Mouse (Mus musculus) liver, adult 2 months (tissue): Measurements from ENCODE around the gene S1pr4. TPM values are rescaled to one million over a fixed set of nuclear protein-coding genes. Genes with fewer than 3 reads are reported as not detected.

Source experiments
- DNase-seq: peaks from one replicate; pipeline ENCODE4 v3.0.0-alpha.2; 2011; ENCODE audit warnings: low read depth, low spot score; ENCODE audit errors: extremely low read depth
- H3K27ac ChIP-seq: fragments of 200-500 bp; replicated peaks from 2 replicates; pipeline ENCODE4 v1.5.1; 2012; ENCODE audit warnings: low read depth, mild to moderate bottlenecking, control low read depth, inconsistent platforms, low read length; ENCODE audit not compliant: insufficient read depth
- H3K27me3 ChIP-seq: fragments of 200-500 bp; 2 replicates; pipeline ENCODE4 v1.6.1; 2012; ENCODE audit warnings: mild to moderate bottlenecking, moderate library complexity, low read length, inconsistent platforms; ENCODE audit not compliant: control insufficient read depth, insufficient read depth
- H3K36me3 ChIP-seq: fragments of 200-500 bp; 2 replicates; pipeline ENCODE4 v1.6.1; 2012; ENCODE audit warnings: low read length, inconsistent platforms; ENCODE audit not compliant: control insufficient read depth, insufficient read depth
- H3K4me1 ChIP-seq: fragments of 200-500 bp; 2 replicates; pipeline ENCODE4 v1.6.1; 2011; ENCODE audit warnings: low read length; ENCODE audit not compliant: control insufficient read depth, insufficient read depth
- H3K4me3 ChIP-seq: fragments of 200-500 bp; 2 replicates; pipeline ENCODE4 v1.5.1; 2011; ENCODE audit warnings: low read depth, mild to moderate bottlenecking, control low read depth, low read length, moderate library complexity; ENCODE audit not compliant: insufficient read depth
- H3K79me2 ChIP-seq: fragments of 200-500 bp; 2 replicates; pipeline ENCODE4 v1.6.1; 2012; ENCODE audit warnings: inconsistent platforms, mild to moderate bottlenecking, low read length, moderate library complexity; ENCODE audit not compliant: control insufficient read depth, insufficient read depth
- H3K9ac ChIP-seq: fragments of 200-500 bp; 2 replicates; pipeline ENCODE4 v1.6.1; 2012; ENCODE audit warnings: low read depth, mild to moderate bottlenecking, control low read depth, inconsistent platforms, low read length
- CTCF ChIP-seq: fragments of 200-500 bp; IDR thresholded peaks from 2 replicates; pipeline ENCODE4 v1.5.1; 2011; ENCODE audit warnings: low read depth, low read length, control low read depth
- POLR2A ChIP-seq: fragments of 200-500 bp; IDR thresholded peaks from 2 replicates; pipeline ENCODE4 v1.6.1; 2011; ENCODE audit warnings: low read length, control low read depth; ENCODE audit not compliant: insufficient read depth; ENCODE audit errors: extremely low read depth
- WGBS: fragments of 180-500 bp; shearing (Covaris S2); methylation state at CpG from one replicate; pipeline ENCODE4 v1.1.7; 2018; 5-methylcytosine and 5-hydroxymethylcytosine counted together
- polyA plus RNA-seq: library from polyadenylated mRNA; depleted of rRNA; stranded (reverse); fragments of >200 nt; gene quantifications from 2 replicates; pipeline ENCODE4 v1.2.3, GENCODE M21; 2012
- total RNA-seq: library from RNA; depleted of rRNA; stranded (reverse); fragments of >200 nt; gene quantifications from 2 replicates; pipeline ENCODE4 v1.2.3, GENCODE M21; 2014

The S1pr4 gene
- total and polyA plus RNA-seq, 2 experiments = 0.28 to 1.5 TPM

DNA sequence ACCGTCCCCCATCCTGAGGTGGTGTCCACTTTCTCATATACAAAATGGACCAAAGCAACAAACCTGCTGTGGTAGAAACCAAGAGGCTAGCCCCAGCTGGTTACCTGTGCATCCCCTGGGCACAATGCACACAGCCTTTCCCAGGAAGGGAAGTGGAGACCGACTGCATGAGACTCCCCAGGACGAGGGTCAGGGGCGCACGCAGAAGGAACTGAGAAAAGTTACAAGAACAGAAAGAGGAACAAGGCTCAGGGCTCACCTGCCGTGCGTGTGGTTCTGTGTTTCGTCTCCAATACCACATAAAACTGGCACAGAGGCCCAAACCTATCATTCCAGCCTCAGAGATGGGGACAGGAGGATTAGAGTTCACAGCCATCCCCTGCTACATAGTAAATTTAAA lies 17.3 kb upstream of the S1pr4 start:
- no peak overlapping the region for H3K9ac ChIP-seq
- no peak for DNase-seq
- 81% methylated on average over 8 of the region's 8 CpGs for WGBS
- no peaks in the 10 kb centered on the region for H3K4me1 ChIP-seq
- H3K79me2 ChIP-seq = no peaks in the 10 kb centered on the region
- no peak overlapping the region for H3K27ac ChIP-seq
- no peaks in the 10 kb centered on the region for H3K36me3 ChIP-seq
- no peak overlapping the region for H3K4me3 ChIP-seq
- TF ChIP-seq POLR2A (no peak), CTCF (no peak)
- 0 out of 2 replicates have a peak, but pooled peaks cover 2% of the 10 kb centered on the region for H3K27me3 ChIP-seq

DNA sequence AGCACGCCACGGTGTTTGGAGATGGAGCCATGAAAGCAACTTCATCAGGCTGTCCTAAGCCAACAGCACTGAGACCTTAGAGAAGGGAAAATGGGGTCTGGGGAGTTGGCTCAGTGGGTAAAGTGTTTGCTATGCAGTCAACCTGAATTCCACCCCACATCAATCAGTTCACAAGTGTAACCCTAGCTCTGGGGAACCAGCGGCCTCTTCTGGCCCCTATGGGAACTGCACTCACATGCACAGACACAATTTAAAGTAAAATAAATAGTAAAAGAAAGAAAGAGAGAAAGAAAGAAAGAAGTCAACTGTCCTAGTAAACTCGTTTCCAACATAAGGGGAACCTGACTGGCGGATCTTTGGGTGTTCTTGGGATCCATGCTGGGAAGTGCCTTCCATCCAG lies 13.9 kb upstream of the S1pr4 start:
- no peak overlapping the region for H3K27ac ChIP-seq
- peaks cover 5% of the 10 kb centered on the region; the same call in 1 of the 2 replicates for H3K27me3 ChIP-seq
- no peak overlapping the region for H3K4me3 ChIP-seq
- 88% methylated on average over 5 of the region's 5 CpGs for WGBS
- no peak for DNase-seq
- H3K79me2 ChIP-seq = no peaks in the 10 kb centered on the region
- no peaks in the 10 kb centered on the region for H3K4me1 ChIP-seq
- TF ChIP-seq POLR2A (no peak), CTCF (no peak)
- no peaks in the 10 kb centered on the region for H3K36me3 ChIP-seq
- no peak overlapping the region for H3K9ac ChIP-seq

DNA sequence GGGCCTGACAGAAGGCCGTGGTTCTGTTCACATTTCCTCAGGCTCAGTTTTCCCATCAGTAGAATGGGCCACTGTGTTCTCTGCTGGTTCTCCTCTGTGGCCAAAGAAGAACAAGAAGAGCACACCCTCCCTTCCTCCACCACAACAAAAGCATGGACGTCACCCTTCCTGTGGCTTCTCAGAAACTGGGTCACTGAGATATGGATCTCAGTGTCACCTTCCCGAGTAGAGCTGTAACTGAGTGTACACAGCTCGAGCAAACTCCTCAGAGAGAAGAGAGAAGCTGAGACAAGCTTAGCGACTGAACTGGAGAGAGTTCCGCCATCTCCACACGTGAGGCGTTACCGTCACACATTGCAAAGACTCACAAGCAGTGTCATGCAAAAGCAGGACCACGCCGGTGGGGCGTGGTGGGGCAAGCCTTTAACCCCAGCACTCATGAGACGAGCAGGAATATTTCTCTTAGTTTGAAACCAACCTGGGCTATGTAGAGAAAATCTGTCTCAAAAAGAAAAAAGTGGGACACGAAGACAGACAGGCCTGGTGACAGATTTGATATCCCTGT lies 10.4 kb upstream of the S1pr4 start:
- Histone ChIP-seq H3K79me2 (no peaks in the 10 kb centered on the region), H3K4me3 (no peak overlapping the region), H3K27me3 (peaks cover 5% of the 10 kb centered on the region; the same call in 1 of the 2 replicates), H3K9ac (no peak overlapping the region), H3K27ac (no peak overlapping the region), H3K4me1 (no peaks in the 10 kb centered on the region), H3K36me3 (no peaks in the 10 kb centered on the region)
- WGBS = 72% methylated on average over 14 of the region's 14 CpGs
- TF ChIP-seq CTCF = no peak
- TF ChIP-seq POLR2A = no peak
- no peak for DNase-seq

DNA sequence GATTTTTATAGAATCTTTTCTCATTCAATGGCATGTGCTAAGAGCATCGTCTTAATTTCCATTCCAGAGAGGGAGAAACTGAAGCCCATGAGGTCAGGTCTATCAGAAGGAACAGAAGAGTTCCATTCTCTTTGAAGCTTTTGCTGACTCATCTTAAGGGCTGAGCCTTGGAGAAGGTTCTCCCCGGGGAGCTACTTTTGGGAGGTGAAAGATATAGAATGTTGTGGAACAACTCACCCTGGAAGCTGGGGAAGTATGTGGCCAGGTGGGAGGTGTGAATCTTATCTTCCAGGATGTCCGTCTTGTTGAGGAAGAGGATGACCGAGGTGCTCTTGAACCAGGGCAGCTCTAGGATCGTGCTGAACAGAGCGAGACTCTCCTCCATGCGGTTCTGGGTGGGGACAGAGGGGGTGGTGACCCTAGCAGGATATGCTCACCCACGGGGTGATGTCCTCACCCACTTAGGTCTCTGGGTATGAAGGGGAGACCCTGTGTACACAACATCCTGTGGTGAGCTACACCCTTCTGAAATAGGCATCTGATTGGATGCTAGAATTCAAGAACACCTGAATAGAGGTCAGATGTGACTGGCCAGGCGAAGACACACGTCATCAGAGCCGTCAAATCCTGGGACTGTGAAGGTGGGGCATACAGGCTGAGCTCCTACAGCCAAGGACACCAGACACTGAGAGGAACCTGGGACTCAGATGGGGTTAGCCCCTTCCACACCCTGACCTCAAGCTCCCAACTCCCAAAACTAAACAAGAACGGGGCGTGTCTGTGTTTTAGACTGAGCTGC lies 8.0 kb upstream of the S1pr4 start:
- Histone ChIP-seq H3K27ac (no peak overlapping the region), H3K79me2 (no peaks in the 10 kb centered on the region), H3K9ac (no peak overlapping the region), H3K4me1 (no peaks in the 10 kb centered on the region), H3K4me3 (no peak overlapping the region), H3K27me3 (peaks cover 5% of the 10 kb centered on the region; the same call in 1 of the 2 replicates), H3K36me3 (no peaks in the 10 kb centered on the region)
- no peak for DNase-seq
- no peak for TF ChIP-seq CTCF
- no peak for TF ChIP-seq POLR2A
- WGBS = 66% methylated on average over 13 of the region's 13 CpGs

DNA sequence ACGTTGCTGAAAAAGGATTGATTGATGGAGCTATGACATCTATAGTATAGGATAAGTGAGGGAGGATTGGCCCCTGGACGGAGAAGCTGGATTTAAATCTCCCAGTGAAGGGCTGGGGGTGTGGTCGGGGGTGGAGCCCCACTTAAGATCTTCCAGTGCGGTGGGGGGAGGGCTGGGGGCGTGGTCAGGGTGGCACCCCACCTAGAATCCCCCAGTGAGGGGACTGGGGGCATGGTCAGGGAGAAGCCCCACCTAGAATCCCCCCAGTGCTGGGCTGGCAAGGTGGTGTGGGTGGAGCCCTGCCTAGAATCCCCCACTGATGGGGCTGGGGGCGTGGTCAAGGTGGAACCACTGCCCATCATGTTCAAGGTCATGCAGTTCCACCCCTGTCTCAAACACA lies 7.2 kb upstream of the S1pr4 start:
- no peak overlapping the region for H3K9ac ChIP-seq
- H3K36me3 ChIP-seq = no peaks in the 10 kb centered on the region
- no peak overlapping the region for H3K4me3 ChIP-seq
- no peak for TF ChIP-seq CTCF
- no peak for TF ChIP-seq POLR2A
- H3K27ac ChIP-seq = no peak overlapping the region
- H3K4me1 ChIP-seq = no peaks in the 10 kb centered on the region; the same call in 1 of the 2 replicates
- 48% methylated on average over 6 of the region's 6 CpGs for WGBS
- DNase-seq = no peak
- no peaks in the 10 kb centered on the region for H3K79me2 ChIP-seq
- H3K27me3 ChIP-seq = peaks cover 1% of the 10 kb centered on the region; the same call in 1 of the 2 replicates
